Mouse (Mus musculus): ENCODE results near the gene Selplg.

DNA sequence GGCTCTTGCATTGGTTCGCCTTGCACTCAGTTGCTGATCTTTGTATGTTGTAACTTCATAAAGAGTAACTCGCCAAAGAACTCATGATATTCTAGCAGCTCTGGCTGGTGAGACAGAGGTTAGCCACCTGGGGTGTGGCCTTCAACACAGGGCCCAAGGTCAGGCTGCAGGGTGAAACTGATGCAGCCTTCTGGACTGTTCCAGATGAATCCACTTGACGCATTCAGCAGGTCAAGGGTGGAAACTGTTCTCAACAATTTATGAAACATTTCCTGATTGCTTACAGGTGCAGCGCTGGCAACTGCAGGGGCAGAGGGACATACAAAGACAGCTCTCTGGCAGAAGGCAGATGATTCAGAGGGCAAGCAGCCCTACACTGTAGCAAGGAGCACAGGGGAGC, 43.2 kb upstream of the Selplg start:
- TF ChIP-seq CTCF (IDR thresholded peaks at IDR 0.05; ENCODE audit: borderline replicate concordance, insufficient read depth, low read depth, low read length) (no peak), POLR2A (IDR thresholded peaks at IDR 0.05; ENCODE audit: borderline replicate concordance, insufficient read depth, low read length) (no peak)
